Mouse (Mus musculus): Measurements from ENCODE around the gene B4galt1. TPM values are rescaled to one million over a fixed set of nuclear protein-coding genes. Genes with fewer than 3 reads are reported as not detected.

B4galt1 gene
- total and polyA plus RNA-seq, 3 experiments = 53.0 to 197 (median 67.7) TPM

DNA sequence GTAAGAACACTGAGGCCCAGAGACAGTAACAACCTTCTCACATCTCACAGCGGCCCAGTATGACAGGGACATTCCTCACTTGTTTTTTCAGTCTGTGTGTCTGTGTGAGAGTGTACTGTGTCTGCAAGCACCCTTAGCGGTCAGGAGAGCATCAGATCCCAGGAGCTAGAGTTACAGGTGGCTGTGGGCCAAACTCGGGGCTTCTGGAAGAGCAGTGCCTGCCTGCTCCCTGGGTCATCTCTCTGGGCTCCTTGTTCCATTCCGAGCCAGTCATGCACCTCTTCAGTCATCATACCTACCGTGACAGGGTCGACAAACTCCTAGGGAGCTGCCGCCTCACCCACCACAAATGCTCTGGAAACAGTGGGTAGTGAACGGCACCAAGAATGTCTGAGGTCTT is 10.1 kb downstream of the B4galt1 start:
- no peak for DNase-seq

DNA sequence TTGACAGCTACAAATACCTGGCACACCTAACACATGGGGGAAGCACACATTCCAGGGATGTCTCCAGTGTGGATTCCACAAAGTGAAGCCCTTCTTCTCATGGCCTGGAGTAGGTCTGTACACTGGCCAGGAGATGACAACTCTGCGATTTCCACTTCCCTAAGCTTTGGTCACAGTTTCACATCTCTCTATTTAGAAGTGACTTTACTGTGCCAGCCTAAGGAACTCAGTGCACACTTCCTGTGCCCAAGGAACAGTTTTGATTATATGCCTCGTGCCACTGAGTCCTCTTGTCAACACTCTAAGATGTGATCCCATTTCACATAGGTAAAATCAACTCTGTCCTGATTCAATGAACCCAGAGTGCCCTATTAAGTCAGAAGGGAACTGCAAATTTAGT is 13.4 kb downstream of the B4galt1 start:
- DNase-seq = no peak

DNA sequence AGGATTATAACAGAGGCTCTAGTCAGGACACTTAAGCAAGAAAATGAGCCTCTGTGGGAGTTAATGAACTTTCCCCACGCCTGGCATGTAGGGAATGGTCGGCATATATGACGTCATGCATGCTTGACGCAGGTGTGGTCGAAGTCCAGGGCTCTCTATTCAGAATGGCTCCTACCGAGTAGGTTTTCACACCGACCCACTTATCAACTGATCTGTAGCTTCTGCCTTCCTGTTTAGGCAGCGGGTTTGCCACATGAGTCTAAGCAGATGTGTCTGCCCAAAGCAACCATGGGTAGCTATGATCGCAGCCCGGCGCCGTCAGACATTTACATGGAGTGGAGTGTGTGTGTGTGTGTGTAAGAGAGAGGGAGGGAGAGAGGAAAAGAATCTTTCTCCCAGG is 14.6 kb downstream of the B4galt1 start:
- DNase-seq = no peak

DNA sequence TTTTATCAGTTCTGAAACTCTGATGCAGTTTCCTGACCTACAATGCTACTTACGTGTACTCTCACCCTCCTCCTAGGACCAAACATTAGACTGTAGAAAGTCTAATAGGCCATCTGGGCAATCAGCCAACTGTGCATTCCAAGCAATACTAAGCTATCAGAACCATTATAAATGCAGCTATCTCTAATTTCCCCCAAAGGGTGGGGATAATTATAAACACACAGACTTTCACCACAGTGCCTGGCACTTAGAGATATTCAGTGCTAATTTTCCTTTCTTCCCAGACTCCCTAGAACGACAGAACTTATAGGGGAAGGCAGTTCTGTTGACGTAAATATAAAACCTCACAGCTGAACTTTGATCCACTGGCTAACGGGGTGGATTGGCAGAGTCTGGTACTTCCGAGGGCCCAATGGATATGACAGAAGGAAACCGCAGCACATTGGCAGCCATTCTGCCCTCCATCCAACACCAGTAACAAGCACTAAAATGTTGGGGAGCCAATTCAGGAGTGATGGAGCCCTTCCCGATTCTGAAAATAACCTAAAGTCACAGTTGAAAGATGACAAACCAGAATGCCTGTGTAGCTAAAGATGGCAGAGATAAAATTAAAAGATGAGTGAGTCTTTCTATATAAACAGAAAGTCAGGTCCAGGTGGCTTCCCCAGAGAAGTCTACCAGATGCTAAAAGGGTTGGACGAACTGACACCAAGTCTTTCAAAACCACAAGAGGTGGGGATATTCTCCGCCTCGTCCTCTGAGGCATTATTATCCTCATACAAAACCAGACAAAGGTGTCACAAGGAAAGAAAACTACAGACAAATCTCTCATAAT is 16.1 kb downstream of the B4galt1 start:
- DNase-seq = peak; percentile 58

DNA sequence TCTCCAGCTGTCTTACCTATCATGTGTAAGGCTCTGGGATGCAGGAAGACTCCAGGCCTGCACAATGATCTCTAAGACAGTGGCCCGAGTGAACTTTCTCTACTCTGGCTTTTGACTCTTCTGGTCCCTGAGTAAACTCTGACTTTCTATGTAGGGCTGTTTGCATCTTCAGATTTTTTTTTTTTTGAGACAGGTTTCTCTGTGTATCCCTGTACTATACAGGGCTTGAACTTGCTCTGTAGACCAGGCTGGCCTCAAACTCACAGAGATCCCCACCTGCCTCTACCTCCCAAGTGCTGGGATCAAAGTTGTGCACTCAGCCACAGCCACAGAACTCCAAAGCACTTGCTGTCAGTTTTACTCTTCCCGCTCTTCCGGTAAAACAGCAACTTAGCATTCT is 16.8 kb downstream of the B4galt1 start:
- no peak for DNase-seq

DNA sequence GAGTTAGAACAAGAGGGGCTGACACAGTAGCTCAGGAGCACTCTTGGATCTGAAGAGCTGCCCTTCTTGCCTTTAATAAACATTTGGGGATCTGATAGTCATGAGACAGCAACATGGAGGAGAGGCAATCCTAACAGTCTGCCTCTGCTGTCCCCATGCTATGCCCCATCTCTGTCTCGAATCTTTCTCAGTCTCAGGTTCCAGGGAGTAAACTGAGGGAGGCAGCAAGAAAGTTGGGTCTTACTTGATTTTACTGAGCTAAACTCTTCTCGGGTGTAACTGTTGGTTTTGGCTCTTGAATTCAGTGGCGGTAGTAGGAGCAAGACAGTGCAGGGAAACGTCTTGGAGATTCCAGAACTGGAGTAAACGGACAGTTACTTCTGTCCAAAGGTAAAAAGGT is 18.9 kb downstream of the B4galt1 start:
- no peak for DNase-seq

DNA sequence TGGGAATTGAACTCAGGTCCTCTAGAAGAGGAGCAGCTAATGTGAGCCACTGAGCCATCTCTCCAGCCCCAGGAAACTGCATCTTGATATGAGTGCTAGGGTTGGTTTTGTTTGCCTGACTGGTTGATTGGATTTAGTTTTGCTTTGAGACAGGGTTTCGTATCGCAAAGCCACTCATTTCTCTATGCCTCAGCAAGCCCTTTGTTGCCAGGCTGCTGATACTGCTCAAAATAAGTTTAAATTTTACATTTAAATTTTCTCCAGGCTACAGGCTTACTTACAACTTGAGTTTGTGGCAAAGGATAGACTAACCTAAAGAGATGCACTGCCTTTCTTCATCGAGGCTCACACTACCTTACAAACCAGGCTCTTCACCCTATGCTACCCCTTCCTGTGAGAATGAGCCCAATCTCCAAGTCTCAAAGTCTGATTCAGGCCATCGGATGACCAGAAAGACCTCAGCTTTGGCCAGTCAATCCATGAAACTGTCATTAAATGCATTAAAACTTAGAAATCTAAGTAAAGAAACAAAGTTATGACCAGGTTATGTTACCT is 19.5 kb downstream of the B4galt1 start:
- no peak for DNase-seq

DNA sequence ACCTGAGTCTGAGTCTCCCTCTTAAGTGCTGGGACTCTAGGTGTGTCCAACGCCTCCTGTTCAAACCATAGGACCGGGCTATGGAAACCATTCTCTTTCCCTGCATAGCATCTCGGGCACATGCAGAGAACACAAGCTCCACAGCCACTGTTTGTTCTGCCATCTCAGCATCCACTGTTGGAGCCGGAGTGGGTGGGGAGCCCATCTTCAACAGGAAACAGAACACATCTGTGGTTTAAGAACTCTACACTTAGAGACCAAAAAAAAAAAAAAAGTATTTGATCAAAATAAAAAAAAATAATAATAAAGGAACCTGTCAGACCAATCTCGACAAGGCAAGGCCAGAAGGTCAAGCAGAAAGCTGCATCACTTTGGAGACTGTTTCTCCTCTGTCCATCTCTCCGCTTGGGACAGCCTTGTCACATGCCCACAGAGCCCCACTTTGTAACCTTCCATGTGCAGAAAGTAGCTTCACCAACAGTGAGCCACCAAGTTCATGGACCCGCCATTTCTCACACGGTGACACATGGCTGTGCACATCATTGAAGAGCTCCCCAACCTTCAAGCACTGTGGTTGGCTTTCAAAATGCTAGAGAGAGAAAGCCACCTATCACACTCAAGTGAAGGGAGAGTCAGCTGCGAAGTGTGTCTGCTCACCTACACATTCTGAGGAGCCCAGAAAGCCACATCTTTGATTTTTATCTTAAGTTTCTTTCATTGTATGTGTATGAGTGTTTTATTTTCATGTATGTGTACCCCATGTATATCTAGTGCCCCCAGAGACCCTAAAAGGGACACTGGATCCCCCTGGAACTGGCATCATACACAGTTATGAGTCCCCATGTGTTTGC is 20.2 kb downstream of the B4galt1 start:
- DNase-seq = no peak

DNA sequence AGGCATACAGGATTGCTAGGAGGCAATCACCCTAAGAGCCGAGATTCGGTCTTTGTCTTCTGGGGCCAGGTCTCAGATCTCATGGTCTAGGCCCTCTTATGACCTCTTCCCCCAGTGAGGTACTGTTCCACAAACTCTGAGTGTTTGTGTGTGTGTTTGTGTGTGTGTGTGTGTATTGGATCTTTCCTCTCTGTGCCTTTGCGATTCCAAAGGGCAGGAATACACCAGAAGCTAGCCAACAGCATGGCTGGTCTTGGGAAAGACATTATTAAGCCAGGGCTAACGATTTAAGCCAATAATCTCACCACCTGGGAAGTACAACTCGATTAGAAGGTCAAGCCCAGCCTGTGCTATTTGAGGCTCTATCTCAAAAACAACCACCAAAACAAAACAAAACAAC is 23.3 kb downstream of the B4galt1 start:
- no peak for DNase-seq

DNA sequence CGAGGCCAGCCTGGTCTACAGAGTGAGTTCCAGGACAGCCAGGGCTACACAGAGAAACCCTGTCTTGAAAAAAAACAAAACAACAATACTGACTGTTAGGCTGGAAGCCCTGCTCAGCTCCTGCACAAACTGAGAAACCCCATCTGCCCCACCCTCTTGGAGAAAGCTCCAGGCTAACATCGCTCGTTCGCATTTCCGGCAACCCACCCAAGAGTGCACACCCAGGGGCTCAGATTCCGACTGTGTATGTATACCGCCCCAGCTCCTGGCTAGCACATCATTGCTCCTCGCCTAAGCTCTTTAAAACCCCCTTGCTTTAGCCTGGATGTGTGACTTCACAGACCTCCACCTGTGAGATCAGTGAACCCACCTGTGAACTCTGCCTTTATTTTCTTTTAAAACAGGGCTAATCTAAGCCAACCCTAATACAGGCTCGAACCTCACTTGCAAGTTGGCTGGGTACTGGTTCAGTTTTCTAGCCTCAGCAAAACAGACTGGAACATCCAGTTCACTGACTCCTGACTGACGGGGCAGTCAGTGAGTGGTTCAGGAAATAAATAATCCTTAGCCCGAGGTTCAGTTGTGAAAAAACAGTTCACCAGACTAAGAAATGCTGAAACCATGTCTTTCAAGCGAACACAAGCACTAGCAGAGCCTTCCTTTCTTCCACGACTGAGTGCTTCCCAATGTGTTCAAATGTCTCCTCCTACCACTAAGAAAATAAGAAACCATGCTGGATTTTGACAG is 24.0 kb downstream of the B4galt1 start:
- no peak for DNase-seq

DNA sequence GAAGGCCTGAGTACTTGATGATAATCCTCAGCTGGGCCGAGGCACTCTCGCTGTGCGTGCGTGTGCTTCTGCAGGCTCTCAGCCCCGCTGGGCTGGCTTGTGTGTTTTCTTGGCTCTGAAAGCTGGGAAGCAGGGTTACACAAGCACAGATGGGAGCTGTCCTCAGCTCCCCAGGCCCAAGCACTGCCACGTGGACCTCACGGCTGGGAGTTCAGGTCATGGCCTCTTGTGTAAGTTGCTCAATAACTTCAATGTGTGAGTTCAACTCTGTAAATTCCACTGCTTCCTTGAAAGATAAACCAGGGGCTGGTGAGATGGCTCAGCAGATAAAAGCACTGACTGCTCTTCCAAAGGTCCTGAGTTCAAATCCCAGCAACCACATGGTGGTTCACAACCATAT is 24.9 kb downstream of the B4galt1 start:
- DNase-seq = peak; percentile 88

DNA sequence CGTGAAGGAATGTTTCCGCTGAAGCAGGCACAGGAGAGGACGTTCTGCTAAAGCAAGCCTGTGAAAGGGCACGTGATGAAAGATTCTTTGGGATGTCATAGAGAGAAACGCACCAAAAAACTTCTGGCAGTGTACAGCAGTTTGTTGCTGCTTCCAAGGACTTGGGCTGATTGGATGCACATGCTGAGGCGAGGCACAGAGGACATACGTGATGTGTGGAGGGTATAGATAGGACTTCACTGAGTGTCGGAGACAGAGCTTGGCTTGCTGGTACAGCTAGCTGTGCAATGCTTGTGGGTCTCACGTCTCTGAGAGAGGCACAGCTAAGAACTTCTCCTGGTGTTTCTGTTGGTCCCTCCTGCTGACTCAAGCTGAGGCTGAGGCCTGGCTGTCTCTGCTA is 25.9 kb downstream of the B4galt1 start:
- no peak for DNase-seq

DNA sequence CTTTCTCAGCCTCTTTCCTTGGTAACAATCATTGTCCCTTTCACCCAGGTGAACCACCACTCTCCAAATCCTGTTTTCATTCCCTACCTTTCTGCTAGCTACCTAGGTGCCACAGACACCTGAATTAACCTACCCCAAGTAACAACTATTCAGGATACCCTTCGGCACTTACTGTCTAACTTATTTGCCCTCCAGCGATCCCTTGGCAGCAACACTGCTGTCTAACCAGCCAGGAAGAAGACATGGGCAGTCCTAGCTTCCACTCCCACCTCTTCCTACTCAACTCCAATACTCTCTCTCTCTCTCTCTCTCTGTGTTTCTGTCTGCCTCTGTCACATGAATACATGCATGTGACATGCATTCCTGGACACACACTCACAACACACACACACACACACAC is 27.0 kb downstream of the B4galt1 start:
- DNase-seq = no peak

DNA sequence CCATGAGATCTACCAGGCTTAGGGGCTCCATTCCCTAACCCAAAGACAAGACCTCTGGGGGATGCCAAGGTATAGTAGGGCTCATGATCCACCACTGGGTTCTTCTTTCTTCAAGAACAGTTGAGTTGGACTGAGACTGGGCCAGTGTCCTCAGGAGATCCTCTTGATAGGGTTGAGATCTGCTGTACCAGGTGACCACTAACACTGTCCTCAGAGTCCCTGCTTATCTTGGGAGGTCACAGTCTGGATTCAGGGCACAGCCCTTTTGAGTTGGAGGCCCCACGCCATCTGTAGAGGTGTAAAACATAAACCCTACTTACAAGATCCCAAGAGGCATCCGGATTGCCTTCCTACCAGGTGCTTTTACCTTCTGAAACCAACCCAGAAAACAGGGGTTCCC is 27.8 kb downstream of the B4galt1 start:
- DNase-seq = no peak

DNA sequence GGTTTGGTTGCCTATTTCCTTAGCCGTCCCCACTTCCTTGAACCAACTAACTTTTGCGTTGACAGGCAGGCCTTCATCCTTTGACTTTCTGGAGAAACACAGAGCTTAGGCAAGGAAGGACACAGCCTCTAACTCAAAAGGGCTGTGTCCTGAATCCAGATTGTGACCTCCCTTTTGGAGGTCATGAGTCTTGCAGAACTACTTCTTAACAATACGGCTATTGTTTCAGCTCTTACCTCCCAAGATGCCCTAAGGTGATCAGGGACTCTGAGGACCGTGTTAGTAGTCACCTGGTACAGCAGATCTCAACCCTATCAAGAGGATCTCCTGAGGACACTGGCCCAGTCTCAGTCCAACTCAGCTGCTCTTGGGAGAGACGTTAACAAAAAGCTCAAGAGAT is 28.7 kb downstream of the B4galt1 start:
- no peak for DNase-seq

DNA sequence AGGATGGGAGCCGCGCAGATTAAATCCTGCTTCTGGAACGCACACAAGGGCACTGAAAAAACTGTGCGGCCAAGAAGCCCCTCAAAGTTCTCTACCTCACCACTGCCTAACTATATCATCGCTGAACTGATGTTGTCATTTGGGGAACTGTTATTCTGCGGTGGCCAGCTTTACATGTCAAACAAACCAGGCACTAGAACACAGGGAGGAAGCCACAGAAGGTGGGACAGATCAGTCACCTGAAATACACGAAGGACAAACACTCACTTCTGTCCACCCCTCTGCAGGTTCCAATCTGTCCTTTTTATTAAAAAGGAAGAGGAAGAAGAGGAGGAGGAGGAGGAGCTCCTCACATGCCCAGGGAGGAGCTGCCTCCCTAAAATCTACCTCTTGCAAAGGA is 29.3 kb downstream of the B4galt1 start:
- no peak for DNase-seq

DNA sequence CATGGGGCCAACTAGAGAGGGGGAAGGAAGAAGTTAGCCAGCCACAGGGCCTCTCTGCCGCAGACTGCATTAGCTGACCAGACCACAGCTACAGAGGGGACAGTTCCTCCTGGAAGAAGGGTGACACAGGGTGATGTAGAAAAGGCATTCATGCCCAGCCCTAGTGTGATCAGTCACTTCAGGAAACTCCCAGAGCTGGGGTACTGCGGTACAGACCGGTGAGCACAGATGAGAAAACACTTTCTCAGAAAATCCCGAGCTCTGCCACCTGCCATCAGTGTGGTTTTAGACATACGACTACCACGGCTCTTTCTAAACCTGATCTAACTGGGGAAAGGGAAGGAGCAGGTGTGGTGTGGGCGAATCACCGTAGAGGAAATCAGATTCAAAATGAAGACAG is 30.1 kb downstream of the B4galt1 start:
- DNase-seq = no peak

DNA sequence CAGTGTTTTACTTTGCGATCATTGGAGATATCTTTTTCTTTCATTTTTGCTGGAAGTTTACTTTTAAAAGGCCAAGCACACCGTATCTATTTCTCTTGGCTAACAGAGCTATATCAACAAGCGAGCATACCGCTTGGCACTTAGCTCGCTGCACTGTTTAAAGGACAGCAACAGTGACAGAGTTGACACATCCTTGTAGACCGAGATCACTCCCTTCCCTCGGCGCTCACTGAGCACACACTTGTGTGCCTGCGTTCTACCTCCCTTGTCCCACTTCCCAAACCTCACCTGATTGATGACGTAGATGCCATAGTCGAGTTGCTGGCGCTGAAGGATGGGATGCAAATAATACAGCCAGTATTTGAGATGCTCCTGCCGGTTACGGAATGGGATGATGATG is 30.7 kb downstream of the B4galt1 start:
- DNase-seq = no peak

DNA sequence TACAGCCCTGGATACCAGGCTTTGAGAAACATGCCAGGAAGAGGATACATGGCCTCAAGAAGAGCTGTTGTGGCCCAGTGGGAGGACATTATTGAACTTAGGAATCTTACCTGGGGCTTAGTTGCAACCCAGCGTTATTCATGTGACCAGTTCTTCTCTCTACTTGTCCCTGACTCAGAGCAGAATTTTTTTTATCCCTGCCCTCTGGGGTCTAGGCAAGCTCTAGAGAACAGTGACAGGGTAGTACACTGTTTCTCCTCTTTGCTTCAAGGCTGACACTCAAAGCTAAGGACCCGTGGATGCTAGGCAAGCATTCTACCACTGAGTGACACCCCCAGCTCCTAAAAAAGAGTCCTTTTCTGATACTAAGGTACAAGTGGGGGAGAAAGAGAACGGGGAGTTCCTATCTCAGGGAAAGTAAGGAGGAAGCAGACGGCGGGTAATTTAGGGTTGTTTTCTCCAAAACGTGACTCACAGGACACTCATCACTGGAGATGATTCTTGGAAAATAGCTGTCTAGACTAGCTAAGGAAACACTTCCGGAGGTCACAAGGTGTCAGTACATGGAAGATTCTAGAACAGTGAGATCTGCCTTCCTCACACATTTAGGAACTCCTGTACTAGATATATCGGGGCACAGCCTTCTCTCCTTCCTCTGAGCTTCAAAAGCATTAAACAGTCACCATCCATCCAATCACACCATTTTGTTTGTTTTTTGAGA is 32.3 kb downstream of the B4galt1 start:
- peak; percentile 54 for DNase-seq

DNA sequence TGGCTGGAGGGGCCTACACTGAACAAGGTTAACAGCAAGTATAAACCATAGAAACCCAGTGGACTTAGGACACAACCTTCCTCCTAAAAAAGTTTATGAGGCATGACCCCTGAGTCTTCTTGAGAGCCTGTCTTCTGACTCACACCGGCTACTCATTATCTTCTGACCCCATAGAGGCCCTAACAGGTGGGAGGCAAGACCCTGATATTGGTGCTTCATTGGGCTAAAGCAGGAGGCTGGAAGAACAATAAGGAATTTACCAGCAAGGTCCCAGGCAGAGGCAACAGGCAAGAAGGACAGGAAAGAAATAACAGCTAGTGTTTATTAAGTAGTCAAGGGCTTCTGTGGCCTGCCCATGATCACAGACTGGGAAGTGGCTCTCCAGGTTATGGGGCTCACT is 32.9 kb downstream of the B4galt1 start:
- no peak for DNase-seq

DNA sequence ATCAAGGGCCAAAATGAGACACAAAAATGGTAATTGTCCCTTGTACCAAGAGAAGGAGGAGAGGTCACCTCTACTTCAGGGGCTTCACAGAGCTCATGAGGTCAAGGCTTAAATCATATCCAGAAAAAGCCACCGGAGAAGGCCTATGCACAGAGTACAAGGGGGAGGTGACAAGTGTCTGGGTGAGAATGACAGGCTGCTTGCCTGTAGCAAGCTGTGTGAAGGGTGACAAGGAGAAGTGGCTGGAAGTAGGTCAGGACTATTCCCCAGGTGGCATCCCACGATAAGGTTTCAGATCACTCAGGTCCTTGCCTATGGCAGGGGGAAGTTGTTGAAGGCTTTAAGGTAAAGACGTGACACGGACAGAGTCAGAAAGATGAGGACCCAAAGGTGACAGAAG is 33.8 kb downstream of the B4galt1 start:
- DNase-seq = no peak

DNA sequence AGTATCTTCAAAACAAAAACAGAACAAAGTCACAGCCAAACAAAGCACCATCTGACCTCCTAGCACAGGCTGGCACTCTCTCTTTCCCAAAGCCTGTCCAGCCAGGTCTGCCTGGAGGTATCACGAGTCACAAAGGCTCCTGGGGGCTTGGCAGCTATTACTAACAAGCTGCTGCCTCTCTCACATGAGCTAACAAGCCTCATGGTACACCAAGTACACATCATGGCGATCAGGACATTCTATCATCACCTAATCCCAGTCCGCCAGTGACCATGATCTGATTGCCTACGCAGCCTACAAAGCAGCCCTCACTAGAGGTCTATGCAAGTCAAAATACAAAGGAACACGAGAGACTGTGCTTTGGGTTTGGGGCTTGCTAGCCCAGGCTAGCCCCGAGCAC is 34.7 kb downstream of the B4galt1 start:
- DNase-seq = no peak

All from adrenal gland, adult 2 months (tissue).